Mouse (Mus musculus): Measurements from ENCODE around the gene Lmntd2. TPM values are rescaled to one million over a fixed set of nuclear protein-coding genes. Genes with fewer than 3 reads are reported as not detected.

Gene Lmntd2
- polyA plus RNA-seq, 1 experiment from 2014 or later: 0.46 TPM

DNA sequence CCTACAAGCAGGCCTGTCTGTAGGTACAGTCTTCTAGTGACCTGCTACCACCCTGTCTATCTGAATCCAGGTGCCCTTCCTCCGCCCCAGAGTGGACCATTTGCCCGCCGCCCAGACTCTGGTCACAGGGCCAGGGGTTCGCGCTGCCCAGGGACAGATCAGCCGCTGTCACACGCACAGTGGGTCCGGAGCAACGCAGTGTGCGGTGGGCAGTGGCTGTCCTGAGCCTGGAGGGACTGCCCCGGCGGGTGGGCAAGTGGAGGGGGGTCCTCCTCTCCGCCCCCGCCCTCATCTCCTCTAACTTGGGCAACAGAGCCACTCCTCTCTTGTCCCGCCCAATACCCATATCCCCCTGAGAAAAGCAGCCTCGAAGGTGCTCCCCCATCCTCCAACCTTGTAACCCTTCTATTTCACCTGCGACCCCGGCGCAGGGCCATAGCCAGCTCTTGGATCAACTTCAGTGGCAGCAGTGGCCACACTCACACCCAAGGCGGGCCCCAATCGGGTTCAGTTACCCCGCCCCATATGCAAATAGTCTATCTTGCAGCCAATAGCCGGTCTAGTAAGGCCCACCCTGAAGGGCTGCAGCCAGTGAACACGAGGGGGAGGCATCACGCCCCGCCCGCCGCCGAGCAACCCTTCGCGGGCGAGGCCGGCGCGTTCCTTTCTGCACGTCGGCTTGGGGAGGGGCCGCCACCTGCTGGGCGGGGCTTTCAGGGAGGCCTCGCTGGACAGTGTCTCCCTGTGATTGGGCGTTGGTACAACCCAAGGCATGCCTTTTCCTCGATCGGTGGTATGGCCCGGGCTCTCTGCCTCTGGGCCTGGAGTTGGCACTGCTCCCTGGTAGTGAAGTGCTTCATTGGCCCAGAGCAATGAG lies 7.6 kb upstream of the Lmntd2 start:
- WGBS: 2% methylated on average over 43 of the region's 44 CpGs

DNA sequence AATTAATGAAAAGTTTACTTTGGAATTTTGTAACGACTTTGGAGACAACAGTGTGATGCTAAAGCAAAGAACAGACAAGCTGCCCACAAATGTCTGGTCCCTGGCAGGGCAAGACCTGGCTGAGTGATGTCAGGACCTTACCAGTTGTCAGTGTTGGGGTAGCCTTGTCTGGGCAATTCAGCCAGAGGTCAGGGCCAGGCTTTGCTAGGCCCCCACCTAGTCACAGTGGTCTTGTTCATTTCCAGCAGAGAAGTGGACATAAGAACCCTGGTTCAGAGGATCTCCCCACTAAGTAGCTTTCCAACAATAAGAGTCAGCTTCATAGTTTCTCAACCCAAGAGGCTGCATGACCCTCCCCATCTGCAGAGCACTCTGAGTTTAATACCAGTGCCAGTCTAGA lies 6.5 kb upstream of the Lmntd2 start:
- WGBS: 75% methylated on average over 1 of the region's 1 CpGs
- H3K4me3 ChIP-seq (ENCODE audit: control insufficient read depth in 1 of 2, insufficient read depth in 1 of 2, low read depth in 1 of 2, low read length in 2 of 2): peak overlapping the region; percentile 73 to 77
- H3K27me3 ChIP-seq (ENCODE audit: control insufficient read depth, insufficient read depth, low read length): no peaks in the 10 kb centered on the region
- H3K36me3 ChIP-seq (ENCODE audit: control insufficient read depth, insufficient read depth, low read length): 0 out of 2 replicates have a peak, but pooled peaks cover 11% of the 10 kb centered on the region
- H3K4me1 ChIP-seq (ENCODE audit: control insufficient read depth in 2 of 2, insufficient read depth in 2 of 2, low read length in 2 of 2): peaks cover 20 to 31% of the 10 kb centered on the region in 2 experiments
- H3K9ac ChIP-seq (ENCODE audit: low read length): peak overlapping the region; percentile 92
- H3K9me3 ChIP-seq (ENCODE audit: control insufficient read depth, low read length): no peaks in the 10 kb centered on the region
- H3K4me2 ChIP-seq (ENCODE audit: low read length): peak overlapping the region; percentile 92
- ATAC-seq (ENCODE audit: insufficient number of reproducible peaks, insufficient read depth, low FRiP score, low read depth): no peak
- peak overlapping the region in 1 of 2 experiments; percentile 82; a peak in 1 of 4 replicates for H3K27ac ChIP-seq (replicated peaks in 1 of 2; ENCODE audit: control insufficient read depth in 1 of 2, insufficient read depth in 1 of 2, low read depth in 2 of 2, low read length in 2 of 2)

More for the DNA sequence above, 7.6 kb upstream of the Lmntd2 start:
- peak overlapping the region; percentile 73 to 77 for H3K4me3 ChIP-seq (ENCODE audit: control insufficient read depth in 1 of 2, insufficient read depth in 1 of 2, low read depth in 1 of 2, low read length in 2 of 2)
- H3K27ac ChIP-seq (replicated peaks in 1 of 2; ENCODE audit: control insufficient read depth in 1 of 2, insufficient read depth in 1 of 2, low read depth in 2 of 2, low read length in 2 of 2): peak overlapping the region; percentile 88 to 93
- 0 out of 2 replicates have a peak, but pooled peaks cover 11% of the 10 kb centered on the region for H3K36me3 ChIP-seq (ENCODE audit: control insufficient read depth, insufficient read depth, low read length)
- H3K4me2 ChIP-seq (ENCODE audit: low read length): peak overlapping the region; percentile 92
- ATAC-seq (ENCODE audit: insufficient number of reproducible peaks, insufficient read depth, low FRiP score, low read depth): peak; percentile 95
- H3K9me3 ChIP-seq (ENCODE audit: control insufficient read depth, low read length): no peaks in the 10 kb centered on the region
- H3K27me3 ChIP-seq (ENCODE audit: control insufficient read depth, insufficient read depth, low read length): no peaks in the 10 kb centered on the region
- H3K4me1 ChIP-seq (ENCODE audit: control insufficient read depth in 2 of 2, insufficient read depth in 2 of 2, low read length in 2 of 2): peaks cover 18 to 25% of the 10 kb centered on the region in 2 experiments
- H3K9ac ChIP-seq (ENCODE audit: low read length): peak overlapping the region; percentile 92

DNA sequence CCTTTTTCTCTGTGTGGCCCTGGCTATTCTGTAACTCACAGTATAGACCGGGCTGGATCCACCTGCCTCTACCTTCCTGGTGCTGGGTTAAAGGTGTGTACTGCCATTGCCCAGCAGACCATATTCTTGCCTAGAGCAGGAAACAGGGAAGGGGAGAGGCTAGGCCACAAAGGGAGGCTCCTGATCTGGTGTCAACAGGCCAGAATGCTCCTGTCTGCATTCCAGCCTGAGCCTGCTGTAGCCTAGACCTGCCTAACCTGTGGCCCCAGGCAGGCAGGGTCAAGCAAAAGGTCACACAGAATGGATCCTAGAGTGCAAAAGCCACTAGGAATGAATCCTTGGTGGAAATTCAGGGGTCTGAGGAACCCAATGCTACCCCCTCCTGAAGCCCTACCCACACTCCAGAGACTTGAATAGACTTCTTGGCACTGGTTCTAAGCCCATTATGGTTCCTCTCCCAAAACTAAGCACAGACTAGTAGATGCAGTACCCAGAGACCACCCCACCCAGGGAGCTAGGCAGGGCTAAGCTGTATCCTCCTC lies 5.7 kb upstream of the Lmntd2 start:
- H3K4me3 ChIP-seq (ENCODE audit: control insufficient read depth in 1 of 2, insufficient read depth in 1 of 2, low read depth in 1 of 2, low read length in 2 of 2): no peak overlapping the region
- 0 out of 2 replicates have a peak, but pooled peaks cover 11% of the 10 kb centered on the region for H3K36me3 ChIP-seq (ENCODE audit: control insufficient read depth, insufficient read depth, low read length)
- peaks cover 24 to 38% of the 10 kb centered on the region in 2 experiments for H3K4me1 ChIP-seq (ENCODE audit: control insufficient read depth in 2 of 2, insufficient read depth in 2 of 2, low read length in 2 of 2)
- H3K27ac ChIP-seq (replicated peaks in 1 of 2; ENCODE audit: control insufficient read depth in 1 of 2, insufficient read depth in 1 of 2, low read depth in 2 of 2, low read length in 2 of 2): no peak overlapping the region
- H3K9me3 ChIP-seq (ENCODE audit: control insufficient read depth, low read length): no peaks in the 10 kb centered on the region
- no peak for ATAC-seq (ENCODE audit: insufficient number of reproducible peaks, insufficient read depth, low FRiP score, low read depth)
- no peaks in the 10 kb centered on the region for H3K27me3 ChIP-seq (ENCODE audit: control insufficient read depth, insufficient read depth, low read length)
- 0 out of 2 replicates have a peak overlapping the region, but pooled peaks have one; percentile 2 for H3K9ac ChIP-seq (ENCODE audit: low read length)
- 93% methylated on average over 1 of the region's 1 CpGs for WGBS
- H3K4me2 ChIP-seq (ENCODE audit: low read length): peak overlapping the region; percentile 92; the same call in 1 of the 2 replicates

DNA sequence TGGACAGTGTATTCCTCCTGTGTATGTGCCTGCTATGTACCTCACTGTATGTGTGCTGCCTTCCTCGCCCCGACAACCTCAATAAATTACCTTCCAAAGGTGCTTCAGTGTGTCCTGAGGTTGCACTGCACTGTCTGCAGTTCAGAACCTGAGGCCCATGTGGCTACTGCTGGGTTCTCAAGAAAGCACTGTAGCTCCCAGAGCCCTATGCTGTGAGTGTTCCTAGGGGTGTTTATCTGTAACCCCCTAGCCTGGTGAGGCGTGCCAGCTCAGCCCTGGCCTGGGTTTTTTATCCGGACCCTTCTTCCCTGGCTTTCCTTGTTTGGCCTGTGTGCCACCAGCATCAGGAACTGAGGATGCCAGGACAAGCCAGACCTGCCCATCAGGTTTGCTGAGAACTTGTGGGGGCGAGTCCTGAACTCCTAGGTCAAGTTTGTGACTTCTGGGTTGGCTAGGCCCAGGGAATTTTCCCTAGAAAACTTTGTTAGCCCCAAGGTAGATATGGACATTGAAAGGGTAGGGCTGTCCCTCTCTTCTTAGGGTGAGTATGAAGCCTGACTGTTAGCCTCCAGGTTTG lies 4.8 kb upstream of the Lmntd2 start:
- Histone ChIP-seq H3K9ac (ENCODE audit: low read length) (no peak overlapping the region), H3K27me3 (ENCODE audit: control insufficient read depth, insufficient read depth, low read length) (no peaks in the 10 kb centered on the region; the same call in 1 of the 2 replicates), H3K4me1 (ENCODE audit: control insufficient read depth in 2 of 2, insufficient read depth in 2 of 2, low read length in 2 of 2) (peaks cover 24 to 38% of the 10 kb centered on the region in 2 experiments), H3K27ac (replicated peaks in 1 of 2; ENCODE audit: control insufficient read depth in 1 of 2, insufficient read depth in 1 of 2, low read depth in 2 of 2, low read length in 2 of 2) (no peak overlapping the region), H3K36me3 (ENCODE audit: control insufficient read depth, insufficient read depth, low read length) (0 out of 2 replicates have a peak, but pooled peaks cover 11% of the 10 kb centered on the region), H3K4me3 (ENCODE audit: control insufficient read depth in 1 of 2, insufficient read depth in 1 of 2, low read depth in 1 of 2, low read length in 2 of 2) (no peak overlapping the region), H3K9me3 (ENCODE audit: control insufficient read depth, low read length) (no peaks in the 10 kb centered on the region), H3K4me2 (ENCODE audit: low read length) (no peak overlapping the region)
- 94% methylated on average over 5 of the region's 5 CpGs for WGBS
- no peak for ATAC-seq (ENCODE audit: insufficient number of reproducible peaks, insufficient read depth, low FRiP score, low read depth)

DNA sequence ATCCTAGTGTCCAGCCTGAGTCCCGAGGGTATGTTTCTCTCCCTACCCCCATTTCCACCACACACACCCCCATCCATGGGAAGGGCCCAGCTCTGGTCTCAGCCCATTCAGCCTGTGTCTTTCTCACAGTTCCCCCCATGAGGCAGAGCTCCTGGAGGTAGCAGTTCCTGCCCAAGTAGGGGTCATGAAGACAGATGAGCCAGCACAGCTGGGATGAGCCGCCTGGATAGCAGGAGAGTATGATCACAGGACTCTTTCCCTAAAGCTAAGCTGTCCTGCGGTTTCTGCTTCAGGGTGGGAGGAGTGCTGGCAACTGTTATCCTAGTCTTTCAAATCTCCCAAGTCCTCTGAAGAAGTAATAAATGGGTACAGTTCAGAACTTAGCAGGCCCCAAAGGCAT lies 4.3 kb upstream of the Lmntd2 start:
- WGBS: 84% methylated on average over 3 of the region's 3 CpGs
- H3K9me3 ChIP-seq (ENCODE audit: control insufficient read depth, low read length): no peaks in the 10 kb centered on the region
- H3K4me1 ChIP-seq (ENCODE audit: control insufficient read depth in 2 of 2, insufficient read depth in 2 of 2, low read length in 2 of 2): peaks cover 24 to 38% of the 10 kb centered on the region in 2 experiments
- no peak for ATAC-seq (ENCODE audit: insufficient number of reproducible peaks, insufficient read depth, low FRiP score, low read depth)
- H3K27ac ChIP-seq (replicated peaks in 1 of 2; ENCODE audit: control insufficient read depth in 1 of 2, insufficient read depth in 1 of 2, low read depth in 2 of 2, low read length in 2 of 2): no peak overlapping the region
- no peaks in the 10 kb centered on the region; the same call in 1 of the 2 replicates for H3K27me3 ChIP-seq (ENCODE audit: control insufficient read depth, insufficient read depth, low read length)
- H3K4me3 ChIP-seq (ENCODE audit: control insufficient read depth in 1 of 2, insufficient read depth in 1 of 2, low read depth in 1 of 2, low read length in 2 of 2): no peak overlapping the region
- no peak overlapping the region for H3K9ac ChIP-seq (ENCODE audit: low read length)
- H3K4me2 ChIP-seq (ENCODE audit: low read length): no peak overlapping the region
- 0 out of 2 replicates have a peak, but pooled peaks cover 11% of the 10 kb centered on the region for H3K36me3 ChIP-seq (ENCODE audit: control insufficient read depth, insufficient read depth, low read length)

DNA sequence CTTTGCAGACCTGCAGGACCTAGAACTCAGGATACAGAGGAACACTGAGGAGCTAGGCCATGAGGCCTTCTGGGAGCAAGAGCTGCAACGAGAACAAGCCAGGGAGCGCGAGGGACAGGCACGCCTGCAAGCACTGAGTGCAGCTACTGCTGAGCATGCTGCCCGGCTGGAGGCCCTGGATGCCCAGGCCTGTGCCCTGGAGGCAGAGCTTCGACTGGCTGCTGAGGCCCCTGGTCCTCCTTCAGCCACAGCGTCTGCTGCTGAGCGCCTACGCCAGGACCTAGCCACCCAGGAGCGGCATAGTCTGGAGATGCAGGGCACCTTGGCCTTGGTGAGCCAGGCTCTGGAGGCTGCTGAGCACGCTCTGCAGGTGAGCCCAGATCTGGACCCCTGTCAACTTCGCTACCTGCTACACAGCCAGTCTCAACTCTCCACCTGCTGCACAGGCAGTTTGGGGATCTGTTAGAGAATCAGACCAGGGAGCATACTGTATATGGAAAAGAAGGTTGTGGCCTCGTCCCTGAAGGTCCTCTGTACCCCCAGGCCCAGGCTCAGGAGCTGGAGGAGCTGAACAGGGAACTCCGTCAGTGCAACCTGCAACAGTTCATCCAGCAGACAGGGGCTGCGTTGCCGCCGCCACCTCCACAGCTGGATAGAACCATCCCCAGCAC lies 3.6 kb upstream of the Lmntd2 start:
- Histone ChIP-seq H3K4me1 (ENCODE audit: control insufficient read depth in 2 of 2, insufficient read depth in 2 of 2, low read length in 2 of 2) (peaks cover 20 to 33% of the 10 kb centered on the region in 2 experiments), H3K9me3 (ENCODE audit: control insufficient read depth, low read length) (no peaks in the 10 kb centered on the region), H3K9ac (ENCODE audit: low read length) (peak overlapping the region; percentile 79; the same call in 1 of the 2 replicates), H3K4me2 (ENCODE audit: low read length) (no peak overlapping the region), H3K36me3 (ENCODE audit: control insufficient read depth, insufficient read depth, low read length) (0 out of 2 replicates have a peak, but pooled peaks cover 11% of the 10 kb centered on the region), H3K27ac (replicated peaks in 1 of 2; ENCODE audit: control insufficient read depth in 1 of 2, insufficient read depth in 1 of 2, low read depth in 2 of 2, low read length in 2 of 2) (no peak overlapping the region), H3K27me3 (ENCODE audit: control insufficient read depth, insufficient read depth, low read length) (no peaks in the 10 kb centered on the region; the same call in 1 of the 2 replicates), H3K4me3 (ENCODE audit: control insufficient read depth in 1 of 2, insufficient read depth in 1 of 2, low read depth in 1 of 2, low read length in 2 of 2) (no peak overlapping the region)
- WGBS: 89% methylated on average over 17 of the region's 17 CpGs
- ATAC-seq (ENCODE audit: insufficient number of reproducible peaks, insufficient read depth, low FRiP score, low read depth): no peak

DNA sequence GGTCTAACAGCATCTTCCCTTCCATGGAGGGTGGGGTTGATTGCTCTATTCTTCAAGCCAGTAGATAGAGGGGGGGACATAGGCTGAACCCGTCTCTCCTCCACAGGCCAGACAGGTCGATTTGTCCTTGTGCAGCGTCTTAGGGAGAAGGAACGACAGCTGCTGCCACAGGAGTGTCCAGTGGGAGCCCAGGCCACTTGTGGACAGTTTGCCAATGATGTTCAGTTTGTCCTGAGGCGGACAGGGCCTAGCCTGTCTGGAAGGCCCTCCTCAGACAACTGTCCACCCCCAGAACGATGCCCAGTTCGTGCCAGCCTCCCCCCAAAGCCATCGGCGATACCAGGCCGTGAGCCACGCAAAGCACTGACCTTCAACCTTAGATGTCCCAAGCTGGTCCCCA lies 3.0 kb upstream of the Lmntd2 start:
- Histone ChIP-seq H3K36me3 (ENCODE audit: control insufficient read depth, insufficient read depth, low read length) (0 out of 2 replicates have a peak, but pooled peaks cover 11% of the 10 kb centered on the region), H3K27me3 (ENCODE audit: control insufficient read depth, insufficient read depth, low read length) (no peaks in the 10 kb centered on the region; the same call in 1 of the 2 replicates), H3K27ac (replicated peaks in 1 of 2; ENCODE audit: control insufficient read depth in 1 of 2, insufficient read depth in 1 of 2, low read depth in 2 of 2, low read length in 2 of 2) (peak overlapping the region in 1 of 2 experiments; percentile 43; a peak in 1 of 4 replicates), H3K4me2 (ENCODE audit: low read length) (peak overlapping the region; percentile 96), H3K9ac (ENCODE audit: low read length) (peak overlapping the region; percentile 79), H3K9me3 (ENCODE audit: control insufficient read depth, low read length) (no peaks in the 10 kb centered on the region), H3K4me1 (ENCODE audit: control insufficient read depth in 2 of 2, insufficient read depth in 2 of 2, low read length in 2 of 2) (peaks cover 14 to 27% of the 10 kb centered on the region in 2 experiments), H3K4me3 (ENCODE audit: control insufficient read depth in 1 of 2, insufficient read depth in 1 of 2, low read depth in 1 of 2, low read length in 2 of 2) (peak overlapping the region; percentile 58 to 61; a peak in 2 of 4 replicates)
- 85% methylated on average over 11 of the region's 11 CpGs for WGBS
- ATAC-seq (ENCODE audit: insufficient number of reproducible peaks, insufficient read depth, low FRiP score, low read depth): no peak

Data from heart, embryonic 14.5 days (tissue).